Mouse (Mus musculus) cerebellum, adult 9-11 months (tissue): ENCODE measurements at regions not wholly inside any gene's neighbourhood (a gene's known extent, or its start where the extent isn't known, plus 50 kb on each side); places are given as distances from the start of the nearest gene placed in this dataset.

Experiments
- DNase-seq: peaks from one replicate; pipeline ENCODE4 v3.0.0; 2022

DNA sequence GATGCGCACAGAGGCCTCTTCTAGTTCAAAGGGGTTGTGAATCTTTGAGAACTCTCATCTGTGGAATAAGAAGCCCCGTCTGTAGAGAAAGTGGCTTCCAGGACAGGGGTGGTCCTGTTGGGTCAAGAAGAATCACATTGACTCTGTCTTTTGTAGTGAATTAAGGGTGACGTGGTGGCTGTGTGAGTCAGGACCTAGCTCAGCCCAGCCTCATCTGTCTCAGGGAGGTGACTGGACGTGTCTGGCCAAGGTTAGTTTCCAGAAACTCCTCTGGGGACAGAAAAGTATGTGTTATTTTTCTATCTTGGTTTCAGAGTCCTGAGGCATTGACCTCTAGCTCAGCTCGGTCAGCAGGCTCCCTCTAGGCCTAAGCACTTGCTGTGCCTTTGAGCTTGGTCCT, 73.3 kb upstream of the Lep start:
- DNase-seq: no peak

DNA sequence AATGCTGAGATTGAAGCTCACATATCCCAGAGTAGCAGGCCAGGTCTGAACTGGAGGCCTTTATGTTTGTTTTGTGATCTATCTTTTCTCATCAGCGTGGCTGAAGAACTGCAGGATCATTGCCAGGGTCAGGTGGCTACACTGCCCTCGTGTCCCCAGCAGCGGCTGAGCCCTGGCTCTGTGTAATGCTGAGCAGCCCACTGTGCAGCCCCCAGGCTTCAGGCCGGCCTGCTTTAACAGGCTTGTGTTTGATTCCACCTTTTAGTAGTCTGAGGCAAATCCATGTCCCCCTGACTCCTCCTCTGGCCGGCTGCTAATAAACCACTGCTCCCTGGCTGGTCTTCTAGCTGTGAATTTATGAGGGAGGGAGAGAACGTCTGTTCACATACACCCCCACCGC, 72.6 kb upstream of the Lep start:
- no peak for DNase-seq

DNA sequence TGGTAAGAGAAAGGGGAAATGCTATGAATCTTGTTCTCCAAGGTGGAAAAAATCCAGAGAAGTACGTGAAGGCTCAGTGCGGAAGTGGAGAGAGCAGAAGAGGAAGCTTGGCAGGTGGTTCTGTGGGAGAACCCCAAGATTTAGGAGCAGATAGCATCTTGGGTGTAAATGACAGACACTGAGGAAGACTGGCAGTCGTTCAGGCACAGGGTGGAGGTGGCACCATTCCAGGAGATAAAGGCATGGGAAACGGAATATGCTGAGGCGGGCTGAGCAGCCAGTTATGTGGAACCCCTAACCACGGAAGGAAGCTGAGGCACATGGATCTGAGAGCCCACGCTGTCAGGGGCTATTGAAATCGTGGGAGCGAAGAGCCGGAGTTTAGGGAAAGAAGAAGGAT, 70.6 kb upstream of the Lep start:
- DNase-seq: peak; percentile 61

DNA sequence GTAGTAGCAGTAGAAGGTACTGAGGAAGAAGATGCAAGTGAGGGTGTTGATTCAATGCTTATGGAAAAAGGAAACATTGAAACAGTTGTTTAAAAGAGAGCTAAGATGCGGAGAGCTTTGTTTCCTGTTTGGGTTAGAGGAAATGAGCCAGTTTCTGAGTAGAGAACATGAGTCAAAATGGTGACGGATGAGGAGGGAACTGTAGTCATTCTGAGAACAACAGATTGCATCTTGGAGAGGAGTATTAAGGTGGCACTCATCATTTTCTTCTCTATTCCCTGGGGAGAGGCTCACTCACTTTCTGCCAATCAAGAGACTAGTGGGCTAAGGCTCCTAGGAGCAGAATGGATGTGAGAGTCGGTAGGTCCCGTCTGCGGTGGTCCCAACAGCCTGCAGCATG, 69.8 kb upstream of the Lep start:
- no peak for DNase-seq

DNA sequence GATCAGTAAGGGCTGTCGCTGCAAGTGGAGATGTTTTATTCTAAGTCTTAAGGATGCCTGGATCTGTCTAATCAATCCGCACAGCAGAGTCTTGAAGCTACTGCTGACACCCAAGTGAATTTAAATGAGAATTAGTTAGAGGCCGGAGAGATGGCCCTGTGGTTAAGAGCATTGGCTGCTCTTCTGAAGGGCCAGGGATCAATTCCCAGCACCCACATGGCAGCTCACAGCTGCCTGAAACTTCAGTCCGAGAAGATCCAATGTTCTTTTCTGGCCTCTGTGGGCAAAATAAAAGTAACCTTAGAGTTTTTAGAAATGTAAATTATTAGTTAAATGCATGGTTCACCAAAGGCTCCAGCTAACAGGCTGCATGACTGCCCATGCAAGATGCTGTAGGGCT, 65.5 kb upstream of the Lep start:
- no peak for DNase-seq

DNA sequence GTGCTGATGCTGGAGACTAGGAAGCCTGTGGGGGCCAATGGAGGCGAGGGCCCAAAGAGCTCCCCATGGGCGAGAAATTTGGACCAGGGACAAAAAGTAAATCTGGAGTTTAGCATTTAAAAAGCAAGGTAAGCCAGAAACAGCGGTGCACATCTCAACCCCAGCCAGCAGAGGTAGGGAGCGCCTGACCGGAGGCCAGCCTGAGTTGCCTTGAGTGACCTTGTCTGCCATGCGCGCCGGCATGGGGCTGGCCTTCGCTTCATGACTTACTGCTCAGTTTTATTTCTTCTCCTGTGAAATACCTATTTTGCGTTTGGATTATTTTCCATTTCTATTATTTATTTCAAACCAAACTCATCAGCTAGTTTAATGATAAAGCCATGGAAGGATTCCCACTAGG, 64.3 kb upstream of the Lep start:
- DNase-seq: no peak

DNA sequence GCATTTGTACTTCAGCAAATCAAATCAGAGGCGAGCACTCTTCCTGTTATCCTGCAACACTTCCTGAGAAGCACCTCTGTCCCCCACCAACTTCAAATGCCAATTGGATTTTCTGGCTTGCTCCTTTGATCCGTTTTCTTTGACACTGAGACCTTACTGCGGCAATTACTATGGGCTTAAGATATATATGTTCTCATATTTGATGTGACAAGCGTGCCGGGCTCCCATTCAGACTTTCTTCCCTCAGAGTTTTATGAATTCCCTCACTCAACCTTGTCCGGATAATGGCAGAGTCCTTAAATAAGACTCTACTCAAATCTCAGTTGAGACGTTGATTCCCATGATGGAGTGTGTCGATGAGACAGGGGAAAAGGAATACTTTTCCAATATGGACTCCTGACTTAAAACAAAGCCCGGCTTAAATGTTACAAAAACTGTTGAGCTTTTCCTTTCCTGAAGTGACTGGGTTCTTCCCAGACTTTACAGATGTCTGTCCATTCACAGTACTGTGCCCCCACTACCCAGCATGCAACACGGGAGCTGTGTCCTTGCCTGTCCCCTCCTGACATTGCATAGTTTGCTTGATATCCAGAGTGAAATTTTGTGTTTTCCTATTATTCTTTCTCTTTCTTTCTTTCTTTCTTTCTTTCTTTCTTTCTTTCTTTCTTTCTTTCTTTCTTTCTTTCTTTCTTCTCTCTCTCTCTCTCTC, 60.5 kb upstream of the Lep start:
- no peak for DNase-seq

DNA sequence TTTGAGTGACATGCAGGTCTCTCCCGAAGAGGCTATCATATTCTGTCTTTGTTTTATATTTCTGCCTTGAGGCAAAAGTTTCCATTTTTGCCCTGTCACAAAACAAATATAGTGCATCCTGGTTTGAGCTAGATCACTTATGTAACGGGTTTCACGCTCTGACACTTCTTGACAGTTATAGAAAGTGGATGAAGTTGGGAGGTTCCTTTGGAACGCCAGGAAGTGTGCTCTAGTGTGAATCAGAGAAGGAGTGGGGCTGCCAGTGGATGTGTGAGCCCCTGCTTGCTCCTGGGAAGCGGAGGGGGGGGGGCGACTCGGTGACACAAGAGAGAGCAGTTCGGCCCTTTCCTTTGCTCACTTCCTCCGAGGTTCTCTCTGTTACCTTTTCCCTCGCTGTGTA, 57.9 kb upstream of the Lep start:
- DNase-seq: no peak

DNA sequence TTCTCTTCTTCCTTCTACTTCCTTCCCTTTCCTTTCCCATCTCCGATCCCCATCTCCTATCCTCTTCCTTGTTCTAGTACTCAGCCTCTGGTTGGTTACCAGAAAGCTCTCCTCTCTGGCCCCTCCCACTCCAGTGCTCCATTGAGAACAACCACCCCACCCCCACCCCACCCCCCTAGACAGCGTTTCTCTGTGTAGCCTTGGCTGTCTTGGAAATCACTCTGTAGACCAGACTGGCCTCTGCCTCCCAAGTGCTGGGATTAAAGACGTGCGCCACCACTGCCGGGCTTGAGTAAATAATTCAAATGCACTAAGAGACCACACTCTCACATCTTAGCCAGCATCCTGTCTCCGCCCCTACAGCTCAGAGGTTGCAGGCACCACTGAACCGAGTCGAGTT, 57.2 kb upstream of the Lep start:
- no peak for DNase-seq

DNA sequence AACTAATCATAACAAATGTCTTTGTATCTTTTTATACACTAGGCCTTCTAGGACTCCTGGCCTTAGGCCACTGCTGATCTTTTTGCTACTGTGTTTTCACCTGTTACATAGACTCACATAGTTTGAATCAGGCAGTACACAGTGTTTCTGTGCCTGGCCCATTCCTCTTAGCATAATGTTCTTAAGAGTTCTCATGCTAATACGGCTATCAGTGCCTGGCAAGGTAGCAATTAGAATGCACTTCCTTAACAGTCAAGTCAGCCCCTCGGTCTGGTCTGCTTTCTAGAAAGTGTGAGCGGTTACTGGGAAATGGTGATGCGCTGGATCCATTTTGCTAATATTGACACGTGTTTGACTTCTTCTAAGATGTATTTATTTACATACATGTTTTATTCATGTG, 54.2 kb upstream of the Lep start:
- no peak for DNase-seq
